Mouse (Mus musculus): Measurements from ENCODE around the gene Cherp. TPM values are rescaled to one million over a fixed set of nuclear protein-coding genes. Genes with fewer than 3 reads are reported as not detected.

Cherp gene
- polyA plus RNA-seq, 1 experiment from 2014 or later, result 54.3 TPM

- Histone ChIP-seq H3K4me3 (replicated peaks; ENCODE audit: low read depth, low read length) (no peak overlapping the region), H3K4me1 (ENCODE audit: control insufficient read depth, insufficient read depth, low read length) (no peaks in the 10 kb centered on the region), H3K27ac (replicated peaks; ENCODE audit: low read depth, low read length) (no peak overlapping the region), H3K9ac (replicated peaks; ENCODE audit: low read length) (no peak overlapping the region), H3K4me2 (ENCODE audit: low read length) (no peak overlapping the region), H3K36me3 (ENCODE audit: control insufficient read depth, insufficient read depth, low read length) (peaks cover 20% of the 10 kb centered on the region), H3K27me3 (ENCODE audit: control insufficient read depth, insufficient read depth, low read length) (no peaks in the 10 kb centered on the region), H3K9me3 (ENCODE audit: control insufficient read depth, low read length) (no peaks in the 10 kb centered on the region)
- ATAC-seq (ENCODE audit: low FRiP score, low TSS enrichment), result no peak
- 93% methylated on average over 2 of the region's 2 CpGs for WGBS
- no peak for DNase-seq
Measured at GRCm38 (mm10) chr8:72499521-72500284, 24.7 kb upstream of the Cherp start.

GRCm38 (mm10) chr8:72498527-72498926 is 23.5 kb upstream of the Cherp start:
- peaks cover 11% of the 10 kb centered on the region for H3K4me1 ChIP-seq (ENCODE audit: control insufficient read depth, insufficient read depth, low read length)
- no peaks in the 10 kb centered on the region for H3K27me3 ChIP-seq (ENCODE audit: control insufficient read depth, insufficient read depth, low read length)
- no peak for DNase-seq
- peaks cover 23% of the 10 kb centered on the region for H3K36me3 ChIP-seq (ENCODE audit: control insufficient read depth, insufficient read depth, low read length)
- H3K27ac ChIP-seq (replicated peaks; ENCODE audit: low read depth, low read length), result no peak overlapping the region
- H3K4me2 ChIP-seq (ENCODE audit: low read length), result no peak overlapping the region
- H3K4me3 ChIP-seq (replicated peaks; ENCODE audit: low read depth, low read length), result no peak overlapping the region
- H3K9me3 ChIP-seq (ENCODE audit: control insufficient read depth, low read length), result no peaks in the 10 kb centered on the region
- no peak overlapping the region for H3K9ac ChIP-seq (replicated peaks; ENCODE audit: low read length)
- WGBS, result 94% methylated on average over 4 of the region's 4 CpGs
- ATAC-seq (ENCODE audit: low FRiP score, low TSS enrichment), result no peak

GRCm38 (mm10) chr8:72497911-72498310 is 22.9 kb upstream of the Cherp start:
- WGBS, result 90% methylated on average over 1 of the region's 1 CpGs
- Histone ChIP-seq H3K4me1 (ENCODE audit: control insufficient read depth, insufficient read depth, low read length) (peaks cover 15% of the 10 kb centered on the region), H3K4me2 (ENCODE audit: low read length) (no peak overlapping the region), H3K27me3 (ENCODE audit: control insufficient read depth, insufficient read depth, low read length) (no peaks in the 10 kb centered on the region), H3K9me3 (ENCODE audit: control insufficient read depth, low read length) (no peaks in the 10 kb centered on the region), H3K27ac (replicated peaks; ENCODE audit: low read depth, low read length) (no peak overlapping the region), H3K36me3 (ENCODE audit: control insufficient read depth, insufficient read depth, low read length) (peaks cover 23% of the 10 kb centered on the region), H3K9ac (replicated peaks; ENCODE audit: low read length) (no peak overlapping the region), H3K4me3 (replicated peaks; ENCODE audit: low read depth, low read length) (no peak overlapping the region)
- ATAC-seq (ENCODE audit: low FRiP score, low TSS enrichment), result no peak
- no peak for DNase-seq

GRCm38 (mm10) chr8:72496217-72496616 is 21.2 kb upstream of the Cherp start:
- Histone ChIP-seq H3K27ac (replicated peaks; ENCODE audit: low read depth, low read length) (no peak overlapping the region), H3K4me1 (ENCODE audit: control insufficient read depth, insufficient read depth, low read length) (peaks cover 20% of the 10 kb centered on the region), H3K9ac (replicated peaks; ENCODE audit: low read length) (no peak overlapping the region), H3K4me3 (replicated peaks; ENCODE audit: low read depth, low read length) (no peak overlapping the region), H3K4me2 (ENCODE audit: low read length) (no peak overlapping the region), H3K36me3 (ENCODE audit: control insufficient read depth, insufficient read depth, low read length) (peaks cover 23% of the 10 kb centered on the region), H3K27me3 (ENCODE audit: control insufficient read depth, insufficient read depth, low read length) (no peaks in the 10 kb centered on the region), H3K9me3 (ENCODE audit: control insufficient read depth, low read length) (no peaks in the 10 kb centered on the region)
- DNase-seq (no peak), ATAC-seq (ENCODE audit: low FRiP score, low TSS enrichment) (no peak)
- 88% methylated on average over 19 of the region's 19 CpGs for WGBS

- no peak overlapping the region for H3K9ac ChIP-seq (replicated peaks; ENCODE audit: low read length)
- DNase-seq (no peak), ATAC-seq (ENCODE audit: low FRiP score, low TSS enrichment) (no peak)
- peaks cover 23% of the 10 kb centered on the region for H3K36me3 ChIP-seq (ENCODE audit: control insufficient read depth, insufficient read depth, low read length)
- H3K27me3 ChIP-seq (ENCODE audit: control insufficient read depth, insufficient read depth, low read length), result no peaks in the 10 kb centered on the region
- H3K4me2 ChIP-seq (ENCODE audit: low read length), result no peak overlapping the region
- H3K27ac ChIP-seq (replicated peaks; ENCODE audit: low read depth, low read length), result no peak overlapping the region
- 90% methylated on average over 23 of the region's 23 CpGs for WGBS
- no peaks in the 10 kb centered on the region for H3K9me3 ChIP-seq (ENCODE audit: control insufficient read depth, low read length)
- peaks cover 22% of the 10 kb centered on the region for H3K4me1 ChIP-seq (ENCODE audit: control insufficient read depth, insufficient read depth, low read length)
- H3K4me3 ChIP-seq (replicated peaks; ENCODE audit: low read depth, low read length), result no peak overlapping the region
Measured at GRCm38 (mm10) chr8:72495411-72496111, 20.5 kb upstream of the Cherp start.

GRCm38 (mm10) chr8:72493381-72493780 is 18.4 kb upstream of the Cherp start:
- no peak for DNase-seq
- peaks cover 22% of the 10 kb centered on the region for H3K4me1 ChIP-seq (ENCODE audit: control insufficient read depth, insufficient read depth, low read length)

GRCm38 (mm10) chr8:72492622-72493081 is 17.6 kb upstream of the Cherp start:
- Histone ChIP-seq H3K9ac (replicated peaks; ENCODE audit: low read length) (peak overlapping the region; percentile 77), H3K4me2 (ENCODE audit: low read length) (peak overlapping the region; percentile 83), H3K4me3 (replicated peaks; ENCODE audit: low read depth, low read length) (peak overlapping the region; percentile 74), H3K27me3 (ENCODE audit: control insufficient read depth, insufficient read depth, low read length) (no peaks in the 10 kb centered on the region), H3K4me1 (ENCODE audit: control insufficient read depth, insufficient read depth, low read length) (peaks cover 22% of the 10 kb centered on the region), H3K36me3 (ENCODE audit: control insufficient read depth, insufficient read depth, low read length) (peaks cover 27% of the 10 kb centered on the region), H3K27ac (replicated peaks; ENCODE audit: low read depth, low read length) (peak overlapping the region; percentile 81), H3K9me3 (ENCODE audit: control insufficient read depth, low read length) (no peaks in the 10 kb centered on the region)
- ATAC-seq (ENCODE audit: low FRiP score, low TSS enrichment) (peak; percentile 99), DNase-seq (peak; percentile 100)
- WGBS, result under 1% methylated on average over 47 of the region's 56 CpGs

More at GRCm38 (mm10) chr8:72493381-72493780, 18.4 kb upstream of the Cherp start:
- 13% methylated on average over 8 of the region's 8 CpGs for WGBS
- Histone ChIP-seq H3K36me3 (ENCODE audit: control insufficient read depth, insufficient read depth, low read length) (peaks cover 23% of the 10 kb centered on the region), H3K9ac (replicated peaks; ENCODE audit: low read length) (peak overlapping the region; percentile 65), H3K4me3 (replicated peaks; ENCODE audit: low read depth, low read length) (peak overlapping the region; percentile 74), H3K27me3 (ENCODE audit: control insufficient read depth, insufficient read depth, low read length) (no peaks in the 10 kb centered on the region), H3K9me3 (ENCODE audit: control insufficient read depth, low read length) (no peaks in the 10 kb centered on the region), H3K4me2 (ENCODE audit: low read length) (peak overlapping the region; percentile 80), H3K27ac (replicated peaks; ENCODE audit: low read depth, low read length) (peak overlapping the region; percentile 76)
- ATAC-seq (ENCODE audit: low FRiP score, low TSS enrichment), result no peak

- peak; percentile 72 for ATAC-seq (ENCODE audit: low FRiP score, low TSS enrichment)
- WGBS, result under 1% methylated on average over 96 of the region's 98 CpGs
- peak within 1 kb of the TSS; percentile 81 for H3K27ac ChIP-seq (replicated peaks; ENCODE audit: low read depth, low read length)
Measured at GRCm38 (mm10) chr8:72491680-72492621, 16.9 kb upstream of the Cherp start, which contains the start of gene Slc35e1. Gene Slc35e1 (minus strand): TSS chr8:72492614.

More at GRCm38 (mm10) chr8:72491680-72492621, 16.9 kb upstream of the Cherp start, which contains the start of gene Slc35e1:
- H3K4me2 ChIP-seq (ENCODE audit: low read length), result peak within 1 kb of the TSS; percentile 83
- H3K4me1 ChIP-seq (ENCODE audit: control insufficient read depth, insufficient read depth, low read length), result peaks cover 22% of the 10 kb centered on the region
- H3K9me3 ChIP-seq (ENCODE audit: control insufficient read depth, low read length), result no peaks in the 10 kb centered on the region
- no peak for DNase-seq
- H3K36me3 ChIP-seq (ENCODE audit: control insufficient read depth, insufficient read depth, low read length), result peaks cover 32% of the 10 kb centered on the region
- peak within 1 kb of the TSS; percentile 74 for H3K4me3 ChIP-seq (replicated peaks; ENCODE audit: low read depth, low read length)
- peak within 1 kb of the TSS; percentile 77 for H3K9ac ChIP-seq (replicated peaks; ENCODE audit: low read length)
- no peaks in the 10 kb centered on the region for H3K27me3 ChIP-seq (ENCODE audit: control insufficient read depth, insufficient read depth, low read length)

Data from midbrain, embryonic 14.5 days (tissue).